Mouse (Mus musculus): ENCODE results near the gene Vps33b. TPM values are rescaled to one million over a fixed set of nuclear protein-coding genes. Genes with fewer than 3 reads are reported as not detected.

Vps33b gene
- polyA plus RNA-seq (2014; fragmentation: Illumina TruSeq; extraction: RNeasy Lipid Tissue Mini Kit (QIAGEN cat#74804); ENCODE audit: low read depth, low replicate concordance), result 14.3 TPM

DNA sequence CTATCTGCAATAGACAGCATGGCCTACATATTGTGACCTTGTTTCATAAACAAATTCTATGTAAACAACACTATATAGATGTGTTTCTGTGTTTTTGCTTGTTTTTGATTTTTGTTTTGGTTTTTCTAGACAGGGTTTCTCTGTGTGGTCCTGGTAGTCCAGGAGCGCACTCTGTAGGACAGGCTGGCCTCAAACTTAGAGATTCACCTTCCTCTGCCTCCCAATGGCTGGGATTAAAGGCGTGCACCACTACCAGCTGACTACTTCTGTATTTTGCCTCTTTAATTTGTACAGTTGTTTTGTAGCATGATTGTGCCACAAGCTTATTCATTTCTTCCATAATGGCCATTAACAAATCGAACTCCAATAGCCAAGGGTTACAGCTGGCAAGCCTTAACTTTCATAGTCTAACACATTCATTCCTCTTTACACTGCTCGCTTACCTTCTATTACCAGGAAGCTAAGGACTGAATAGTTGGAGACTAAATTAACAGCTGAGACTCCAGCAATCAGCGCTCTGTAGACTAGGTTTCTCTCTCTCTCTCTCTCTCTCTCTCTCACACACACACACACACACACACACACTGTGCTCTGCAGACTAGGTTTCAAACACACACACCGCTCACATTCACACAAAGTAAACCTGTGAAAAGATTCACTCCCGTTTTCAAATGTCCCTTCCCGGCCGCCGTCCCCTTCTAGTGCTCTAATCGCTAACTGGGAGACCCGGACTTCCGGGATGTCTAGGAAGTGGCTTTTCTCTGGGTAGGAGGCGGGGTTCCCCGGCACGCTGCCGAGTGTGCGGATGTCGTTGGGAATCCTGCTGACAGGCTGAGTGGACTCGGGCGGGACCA, at the start of gene Vps33b:
Gene Vps33b, plus strand, starts transcription at position 753 of the 854 bp plus-strand sequence.

GRCm38 (mm10) chr7:80232489-80233029, 36.9 kb upstream of the Vps33b start, which contains the start of the genes Cib1 and Gdpgp1:
Gene Cib1 (minus strand): TSS chr7:80232813.
Gene Gdpgp1 (plus strand): TSS chr7:80232865.

DNA sequence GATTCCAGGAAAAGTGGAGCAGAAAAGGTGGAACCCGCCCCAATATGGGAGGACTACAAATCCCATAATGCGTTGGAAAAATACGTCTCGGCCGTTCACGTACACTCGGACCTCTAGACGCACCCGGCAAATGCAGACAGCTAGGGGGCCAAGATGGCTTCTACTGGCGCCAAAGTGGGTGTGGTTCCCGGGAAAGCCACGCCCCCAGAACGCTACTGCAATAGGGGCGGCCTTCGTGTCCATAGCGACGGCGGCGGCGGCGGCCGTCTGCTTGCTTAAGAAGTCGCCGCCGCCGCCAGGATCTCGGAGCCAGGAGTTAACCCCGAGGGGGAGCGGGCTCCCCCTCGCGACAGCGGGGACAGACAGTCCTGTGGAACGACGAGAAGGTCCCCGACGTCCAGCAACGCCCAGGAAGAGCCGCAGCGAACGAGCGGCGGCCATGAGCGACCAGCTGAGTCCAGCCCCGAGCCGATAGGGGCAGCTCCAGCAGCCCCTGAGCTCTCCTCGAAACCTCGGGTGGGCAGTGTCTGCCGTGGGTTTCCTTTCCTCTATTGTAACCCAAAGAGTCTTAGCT, 23.2 kb upstream of the Vps33b start, which contains the start of gene Ttll13:
Gene Ttll13, plus strand, starts transcription at position 229 of the 574 bp plus-strand sequence.

GRCm38 (mm10) chr7:80260625-80261371, 8.7 kb upstream of the Vps33b start, which contains the start of gene Ngrn:
Gene Ngrn (plus strand): TSS chr7:80261215.

GRCm38 (mm10) chr7:80294062-80294763, 24.8 kb downstream of the Vps33b start, which contains the start of gene Prc1:
Gene Prc1 (plus strand): TSS chr7:80294450.

DNA sequence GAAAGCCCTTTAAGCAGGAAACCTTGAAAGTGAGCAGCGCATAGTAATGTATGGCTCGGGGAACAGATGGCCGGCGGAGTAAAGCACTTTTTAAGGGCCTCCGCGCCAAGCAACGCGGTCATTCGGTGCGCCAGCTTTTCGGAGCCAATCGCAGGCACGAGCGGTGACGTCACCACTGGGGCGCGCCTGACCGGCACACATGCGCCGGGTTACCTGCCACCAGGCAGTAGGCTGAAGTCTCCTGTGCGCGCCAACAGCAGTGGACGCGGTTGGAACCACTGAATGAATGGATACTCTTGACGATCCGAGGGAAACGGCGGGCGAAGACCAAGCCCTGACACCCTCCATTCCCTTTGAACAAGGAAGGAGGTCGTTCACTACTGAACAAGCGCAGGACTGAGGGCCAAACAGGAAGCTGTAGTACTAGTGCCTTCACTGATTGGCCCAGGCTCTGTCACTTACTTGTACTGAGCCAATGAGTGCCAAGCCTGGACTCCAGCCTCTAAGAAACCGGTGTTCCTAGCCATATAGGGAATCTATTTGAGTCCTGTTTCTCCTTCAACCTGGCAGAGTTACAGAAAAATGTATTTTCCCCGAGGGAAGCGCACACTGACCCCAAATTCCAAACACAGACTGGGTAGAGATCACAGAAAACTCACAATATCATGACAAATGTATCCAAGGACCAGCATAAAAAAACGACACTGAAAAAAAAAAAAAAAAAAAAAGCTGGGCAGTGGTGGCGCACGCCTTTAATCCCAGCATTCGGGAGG, 54.8 kb downstream of the Vps33b start, which contains the start of gene Rccd1:
Gene Rccd1, minus strand, starts transcription at position 412 of the 773 bp plus-strand sequence.

GRCm38 (mm10) chr7:80340793-80341192, 71.3 kb downstream of the Vps33b start, which contains the start of gene Unc45a:
Gene Unc45a (minus strand): TSS chr7:80341005.

Other genes starting within 250 kb of the Vps33b start
- 12.4 TPM for gene Zfp710, start 244.8 kb upstream of the Vps33b start, polyA plus RNA-seq (2014; fragmentation: Illumina TruSeq; extraction: RNeasy Lipid Tissue Mini Kit (QIAGEN cat#74804); ENCODE audit: low read depth, low replicate concordance)
- 136 TPM for gene Idh2, start 154.3 kb upstream of the Vps33b start, polyA plus RNA-seq (2014; fragmentation: Illumina TruSeq; extraction: RNeasy Lipid Tissue Mini Kit (QIAGEN cat#74804); ENCODE audit: low read depth, low replicate concordance)
- gene Sema4b, start 82.8 kb upstream of the Vps33b start, polyA plus RNA-seq (2014; fragmentation: Illumina TruSeq; extraction: RNeasy Lipid Tissue Mini Kit (QIAGEN cat#74804); ENCODE audit: low read depth, low replicate concordance), result 13.7 TPM
- 89.5 TPM for gene Cib1, start 36.8 kb upstream of the Vps33b start, polyA plus RNA-seq (2014; fragmentation: Illumina TruSeq; extraction: RNeasy Lipid Tissue Mini Kit (QIAGEN cat#74804); ENCODE audit: low read depth, low replicate concordance)
- 2.5 TPM for gene Gdpgp1, start 36.8 kb upstream of the Vps33b start, polyA plus RNA-seq (2014; fragmentation: Illumina TruSeq; extraction: RNeasy Lipid Tissue Mini Kit (QIAGEN cat#74804); ENCODE audit: low read depth, low replicate concordance)
- 9.4 TPM for gene Ttll13, start 23.3 kb upstream of the Vps33b start, polyA plus RNA-seq (2014; fragmentation: Illumina TruSeq; extraction: RNeasy Lipid Tissue Mini Kit (QIAGEN cat#74804); ENCODE audit: low read depth, low replicate concordance)
- 36.8 TPM for gene Ngrn, start 8.4 kb upstream of the Vps33b start, polyA plus RNA-seq (2014; fragmentation: Illumina TruSeq; extraction: RNeasy Lipid Tissue Mini Kit (QIAGEN cat#74804); ENCODE audit: low read depth, low replicate concordance)
- gene Prc1, start 24.8 kb downstream of the Vps33b start, polyA plus RNA-seq (2014; fragmentation: Illumina TruSeq; extraction: RNeasy Lipid Tissue Mini Kit (QIAGEN cat#74804); ENCODE audit: low read depth, low replicate concordance), result 4.9 TPM
- 22.6 TPM for gene Rccd1, start 54.8 kb downstream of the Vps33b start, polyA plus RNA-seq (2014; fragmentation: Illumina TruSeq; extraction: RNeasy Lipid Tissue Mini Kit (QIAGEN cat#74804); ENCODE audit: low read depth, low replicate concordance)
- gene Unc45a, start 71.4 kb downstream of the Vps33b start, polyA plus RNA-seq (2014; fragmentation: Illumina TruSeq; extraction: RNeasy Lipid Tissue Mini Kit (QIAGEN cat#74804); ENCODE audit: low read depth, low replicate concordance), result 27.2 TPM
- gene Hddc3, start 73.5 kb downstream of the Vps33b start, polyA plus RNA-seq (2014; fragmentation: Illumina TruSeq; extraction: RNeasy Lipid Tissue Mini Kit (QIAGEN cat#74804); ENCODE audit: low read depth, low replicate concordance), result 28.5 TPM
- gene Man2a2, start 101.7 kb downstream of the Vps33b start, polyA plus RNA-seq (2014; fragmentation: Illumina TruSeq; extraction: RNeasy Lipid Tissue Mini Kit (QIAGEN cat#74804); ENCODE audit: low read depth, low replicate concordance), result 74.3 TPM
- 11.1 TPM for gene Fes, start 118.3 kb downstream of the Vps33b start, polyA plus RNA-seq (2014; fragmentation: Illumina TruSeq; extraction: RNeasy Lipid Tissue Mini Kit (QIAGEN cat#74804); ENCODE audit: low read depth, low replicate concordance)
- gene Furin, start 135.8 kb downstream of the Vps33b start, polyA plus RNA-seq (2014; fragmentation: Illumina TruSeq; extraction: RNeasy Lipid Tissue Mini Kit (QIAGEN cat#74804); ENCODE audit: low read depth, low replicate concordance), result 53.4 TPM